Mouse (Mus musculus) megakaryocyte, embryonic 14.5 days (primary cell): ENCODE data around the gene Cd6. TPM values are rescaled to one million over a fixed set of nuclear protein-coding genes. Genes with fewer than 3 reads are reported as not detected.

Experiments
- H3K27me3 ChIP-seq: replicated peaks from 2 replicates; pipeline ENCODE3; 2012; ENCODE audit warnings: inconsistent platforms
- H3K36me3 ChIP-seq: replicated peaks from 2 replicates; pipeline ENCODE3; 2012; ENCODE audit warnings: low read length, inconsistent platforms, mixed read lengths
- H3K4me1 ChIP-seq: 2 replicates; pipeline ENCODE4 v1.6.1; 2012; ENCODE audit warnings: inconsistent platforms
- H3K4me3 ChIP-seq: replicated peaks from 2 replicates; pipeline ENCODE3; 2012; ENCODE audit warnings: moderate library complexity, mild to moderate bottlenecking, inconsistent platforms
- H3K9me3 ChIP-seq: 2 replicates; pipeline ENCODE4 v1.6.1; 2012; ENCODE audit warnings: inconsistent platforms
- FLI1 ChIP-seq: IDR thresholded peaks from 2 replicates; pipeline ENCODE4 v1.6.1; 2012; ENCODE audit warnings: low read length, inconsistent platforms, mixed read lengths
- GATA1 ChIP-seq: IDR thresholded peaks from 3 replicates; pipeline ENCODE4 v1.6.1; 2012; ENCODE audit warnings: mixed read lengths, low read length, inconsistent platforms, borderline replicate concordance
- polyA plus RNA-seq: library from polyadenylated mRNA; stranded (reverse); fragments of >175 nt; gene quantifications from 2 replicates; pipeline ENCODE4 v1.2.3, GENCODE M21; 2012; ENCODE audit warnings: low replicate concordance; ENCODE audit not compliant: insufficient read depth

The Cd6 gene
- polyA plus RNA-seq, 1 experiment: not detected

DNA sequence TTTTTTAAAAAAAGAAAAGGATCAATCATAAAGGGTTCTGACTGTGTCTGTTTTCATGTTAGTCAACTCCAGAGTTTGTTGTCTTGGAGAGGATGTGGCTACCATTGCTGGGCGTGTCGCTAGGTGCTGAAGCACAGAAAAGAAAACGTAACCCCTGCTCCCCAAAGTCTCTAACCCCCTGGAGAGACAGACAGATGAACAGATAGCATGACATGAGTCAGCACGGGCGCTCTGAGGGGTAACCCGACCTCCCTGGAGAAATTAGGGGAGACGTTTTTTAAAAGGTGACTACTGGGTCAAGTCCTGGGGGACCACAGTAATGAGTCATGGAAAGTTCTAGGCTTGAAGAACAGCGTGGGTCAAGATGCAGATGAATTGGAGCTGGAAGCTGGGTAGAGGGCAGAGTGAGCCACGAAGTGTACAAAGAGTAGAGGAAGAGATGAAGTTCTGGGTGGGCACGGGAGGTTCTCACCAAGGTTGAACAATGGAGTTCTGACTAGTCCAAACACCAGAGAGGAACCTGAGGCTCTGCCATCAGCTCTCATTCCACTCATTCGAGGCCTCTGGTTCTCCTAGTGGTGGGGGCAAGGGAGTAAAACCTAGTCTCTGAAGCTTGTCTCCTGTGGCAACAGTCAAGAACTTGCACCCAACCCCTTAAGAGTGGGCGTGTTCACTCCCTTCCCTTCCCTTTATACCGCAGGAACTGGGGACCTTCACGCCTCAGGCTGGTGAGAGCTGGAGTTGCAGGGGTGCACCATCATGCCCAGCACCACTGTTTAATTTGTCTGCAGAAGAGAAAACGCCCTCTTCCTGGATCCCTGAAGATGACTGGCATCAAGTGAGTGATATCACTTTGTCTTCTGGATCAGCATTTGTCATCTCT lies 9.4 kb upstream of the Cd6 start, which contains the start of gene Slc15a3:
Gene Slc15a3 (plus strand): TSS at position 718 of the 883 bp plus-strand sequence.
- Histone ChIP-seq H3K9me3 (no peaks in the 10 kb centered on the region; the same call in 1 of the 2 replicates), H3K4me1 (peaks cover 20% of the 10 kb centered on the region), H3K36me3 (no peaks in the 10 kb centered on the region), H3K27me3 (peaks cover 77% of the 10 kb centered on the region), H3K4me3 (no peak within 1 kb of the TSS)
- TF ChIP-seq FLI1: no peak
- no peak for TF ChIP-seq GATA1

DNA sequence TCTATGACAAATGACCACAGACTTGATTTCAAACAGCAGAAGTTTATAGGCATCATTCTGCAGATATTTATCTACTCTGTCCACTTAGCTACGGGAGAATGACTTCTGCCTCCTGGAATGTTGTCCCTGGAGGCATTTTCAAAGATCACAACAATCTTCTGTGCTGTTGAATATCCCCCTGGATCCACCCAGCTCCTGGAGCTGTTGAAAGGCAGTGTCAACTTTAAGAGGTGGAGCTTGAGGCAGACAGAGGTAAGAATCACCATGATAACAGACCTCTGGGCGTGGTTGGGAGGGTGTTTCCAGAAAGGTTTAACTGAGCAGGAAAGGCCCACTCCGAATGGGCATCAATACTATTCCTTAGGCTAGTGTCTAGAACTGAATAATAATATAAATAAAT lies 5.8 kb upstream of the Cd6 start:
- no peaks in the 10 kb centered on the region for H3K36me3 ChIP-seq
- H3K4me1 ChIP-seq: peaks cover 11% of the 10 kb centered on the region
- no peak for TF ChIP-seq GATA1
- TF ChIP-seq FLI1: no peak
- H3K27me3 ChIP-seq: peaks cover 79% of the 10 kb centered on the region
- H3K4me3 ChIP-seq: no peak overlapping the region
- H3K9me3 ChIP-seq: peaks cover 11% of the 10 kb centered on the region

DNA sequence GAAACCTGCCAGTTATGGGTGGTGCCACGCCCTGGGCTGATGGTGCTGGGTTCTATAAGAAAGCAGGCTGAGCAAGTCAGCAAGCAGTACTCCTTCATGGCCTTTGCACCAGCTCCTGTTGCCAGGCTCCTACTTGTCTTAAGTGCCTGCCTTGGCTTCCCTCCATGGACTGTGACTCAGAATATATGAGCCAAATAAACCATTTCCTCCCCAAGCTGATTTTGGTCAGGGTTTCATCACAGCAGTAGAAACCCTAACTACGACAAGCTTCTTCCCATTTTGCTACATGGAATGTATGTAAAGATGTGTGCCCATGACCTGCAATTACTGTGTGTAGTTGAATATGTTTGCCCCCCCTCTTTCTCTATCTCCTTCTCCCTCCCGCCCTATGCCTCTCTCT lies 3.8 kb upstream of the Cd6 start:
- peaks cover 11% of the 10 kb centered on the region for H3K4me1 ChIP-seq
- H3K4me3 ChIP-seq: no peak overlapping the region
- H3K9me3 ChIP-seq: peaks cover 11% of the 10 kb centered on the region
- TF ChIP-seq FLI1: no peak
- TF ChIP-seq GATA1: no peak
- peaks cover 79% of the 10 kb centered on the region for H3K27me3 ChIP-seq
- no peaks in the 10 kb centered on the region for H3K36me3 ChIP-seq

DNA sequence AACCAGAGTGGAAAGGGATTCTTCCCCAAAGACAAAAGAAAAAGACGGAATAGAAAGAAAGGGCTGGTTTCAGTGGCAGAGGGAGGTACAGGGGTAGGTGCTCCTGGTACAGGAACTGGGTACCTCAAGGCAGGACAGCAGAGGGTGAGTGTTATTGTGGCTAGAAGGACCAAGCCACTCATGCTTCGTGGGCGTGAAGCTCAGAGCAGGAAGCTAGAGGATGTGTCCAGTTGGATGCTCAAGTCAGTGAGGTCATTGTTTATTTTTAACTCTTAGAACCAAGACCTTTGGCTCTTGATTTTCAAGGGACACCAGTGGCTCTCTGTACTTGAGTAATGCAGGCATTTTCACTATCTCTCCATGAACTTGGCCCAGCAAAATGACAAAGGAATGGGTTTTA lies 2.2 kb upstream of the Cd6 start:
- H3K27me3 ChIP-seq: peaks cover 76% of the 10 kb centered on the region
- no peak overlapping the region for H3K4me3 ChIP-seq
- peaks cover 11% of the 10 kb centered on the region for H3K9me3 ChIP-seq
- H3K4me1 ChIP-seq: peaks cover 11% of the 10 kb centered on the region
- H3K36me3 ChIP-seq: no peaks in the 10 kb centered on the region
- TF ChIP-seq FLI1 (no peak), GATA1 (no peak)

DNA sequence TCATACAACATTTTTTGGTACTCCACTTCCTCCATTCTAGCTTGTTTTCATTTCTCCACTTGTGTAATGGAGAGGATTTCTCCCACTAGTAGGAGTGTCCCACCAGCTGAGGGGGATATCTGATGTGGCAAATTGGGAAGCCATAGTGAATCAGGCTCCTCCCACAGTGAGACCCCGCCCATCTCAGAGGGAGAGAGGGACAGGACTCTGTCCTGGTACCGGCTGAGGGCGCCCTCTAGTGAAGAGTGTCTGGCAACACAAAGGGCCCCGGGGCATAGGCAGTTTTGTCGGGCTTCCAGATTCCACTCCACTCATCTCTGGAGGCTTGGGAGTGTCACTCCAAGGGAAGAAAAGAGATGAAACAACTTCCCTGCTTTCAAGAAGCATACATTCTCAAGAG lies 1.6 kb upstream of the Cd6 start:
- peaks cover 75% of the 10 kb centered on the region for H3K27me3 ChIP-seq
- H3K9me3 ChIP-seq: peaks cover 11% of the 10 kb centered on the region
- no peak for TF ChIP-seq FLI1
- TF ChIP-seq GATA1: no peak
- H3K4me1 ChIP-seq: peaks cover 11% of the 10 kb centered on the region
- peak overlapping the region; percentile 7 for H3K4me3 ChIP-seq
- H3K36me3 ChIP-seq: no peaks in the 10 kb centered on the region

DNA sequence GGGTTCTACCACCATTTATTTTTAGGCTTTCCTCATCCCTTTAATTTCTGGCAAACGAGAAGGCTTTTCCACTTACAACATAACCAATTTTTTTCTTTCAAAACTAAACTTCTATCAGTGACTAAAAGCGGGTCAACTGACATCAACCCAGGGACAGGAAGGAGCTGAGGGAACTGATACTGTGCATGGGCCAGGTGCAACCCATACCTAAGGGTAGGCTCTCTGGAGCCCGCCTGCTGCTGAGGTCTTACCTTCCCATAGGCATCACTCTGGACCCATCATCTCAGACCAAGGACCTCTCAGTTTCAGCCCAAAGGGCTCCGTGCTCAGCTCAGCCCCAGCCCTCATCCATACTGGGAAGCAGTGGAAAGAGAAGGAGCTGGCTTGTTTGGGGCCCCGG lies 1.5 kb downstream of the Cd6 start:
- Histone ChIP-seq H3K9me3 (peaks cover 3% of the 10 kb centered on the region), H3K4me1 (peaks cover 11% of the 10 kb centered on the region), H3K27me3 (peaks cover 64% of the 10 kb centered on the region), H3K36me3 (no peaks in the 10 kb centered on the region), H3K4me3 (no peak overlapping the region)
- TF ChIP-seq FLI1 (no peak), GATA1 (no peak)

DNA sequence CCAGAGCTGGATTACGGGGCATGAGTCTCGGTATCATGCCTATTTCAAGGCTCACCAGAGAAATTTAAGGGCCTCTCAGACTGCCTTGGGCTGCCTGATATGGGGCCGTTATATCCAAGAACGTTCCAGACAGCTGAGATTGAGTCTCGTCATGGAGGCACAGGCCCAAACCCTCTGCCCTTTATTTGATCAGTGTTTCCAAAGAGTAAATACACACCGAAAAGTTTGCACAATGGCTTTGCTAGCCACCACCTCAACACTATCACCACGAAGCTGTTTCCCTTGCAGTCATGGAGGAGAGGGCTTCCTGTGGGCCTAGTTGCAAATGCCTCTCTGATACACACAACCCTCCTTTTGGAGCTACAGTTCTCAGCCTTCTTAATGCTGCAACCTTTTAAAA lies 5.8 kb downstream of the Cd6 start:
- H3K4me1 ChIP-seq: peaks cover 4% of the 10 kb centered on the region
- TF ChIP-seq GATA1 (no peak), FLI1 (no peak)

DNA sequence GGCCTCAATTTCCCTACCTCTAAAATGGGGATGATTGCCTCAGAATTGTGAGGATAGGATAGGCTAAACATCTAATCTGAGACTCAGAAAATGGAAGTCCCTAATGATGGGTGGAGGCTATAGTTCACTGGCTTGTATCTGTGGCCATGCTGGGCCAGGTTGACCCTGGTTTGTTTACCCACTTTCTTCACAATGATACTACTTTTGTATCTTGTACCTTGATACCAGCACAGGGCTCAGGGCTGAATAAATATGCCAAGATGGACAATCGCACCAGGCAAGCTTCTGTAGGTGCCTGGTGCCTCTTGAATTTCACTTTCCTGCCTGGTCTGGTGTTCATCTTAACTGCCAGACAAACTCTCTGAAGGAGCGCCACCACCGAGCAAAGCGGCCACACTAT lies 7.3 kb downstream of the Cd6 start:
- TF ChIP-seq GATA1: no peak
- no peak for TF ChIP-seq FLI1

More for the DNA sequence above, 5.8 kb downstream of the Cd6 start:
- H3K36me3 ChIP-seq: no peaks in the 10 kb centered on the region
- H3K27me3 ChIP-seq: peaks cover 43% of the 10 kb centered on the region
- H3K4me3 ChIP-seq: no peak overlapping the region
- H3K9me3 ChIP-seq: no peaks in the 10 kb centered on the region

DNA sequence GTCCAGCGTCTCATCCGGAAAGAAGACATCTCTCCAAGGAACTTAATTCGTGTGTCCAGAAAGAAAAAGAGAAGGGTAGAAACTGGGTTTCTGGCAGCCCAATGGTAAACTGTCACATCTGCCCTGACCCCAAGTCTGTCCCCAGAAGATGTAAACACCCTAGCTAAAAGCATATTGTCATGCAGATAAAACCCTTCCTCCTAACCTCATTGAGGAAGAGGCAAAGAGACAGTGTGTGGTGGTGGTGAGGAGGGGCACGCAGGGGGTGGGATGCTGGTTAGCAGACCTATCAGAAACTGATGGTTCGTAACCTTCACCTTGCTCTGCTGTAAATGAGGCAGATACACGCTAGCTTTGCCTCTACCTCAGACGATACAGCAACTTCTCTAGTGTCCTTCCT lies 8.5 kb downstream of the Cd6 start:
- peaks cover 34% of the 10 kb centered on the region for H3K27me3 ChIP-seq
- no peaks in the 10 kb centered on the region for H3K36me3 ChIP-seq
- no peak for TF ChIP-seq GATA1
- TF ChIP-seq FLI1: no peak
- no peaks in the 10 kb centered on the region for H3K9me3 ChIP-seq
- peaks cover 4% of the 10 kb centered on the region for H3K4me1 ChIP-seq
- H3K4me3 ChIP-seq: peak overlapping the region; percentile 38

More for the DNA sequence above, 7.3 kb downstream of the Cd6 start:
- Histone ChIP-seq H3K9me3 (no peaks in the 10 kb centered on the region), H3K36me3 (no peaks in the 10 kb centered on the region), H3K4me3 (no peak overlapping the region), H3K27me3 (peaks cover 37% of the 10 kb centered on the region), H3K4me1 (peaks cover 4% of the 10 kb centered on the region)

DNA sequence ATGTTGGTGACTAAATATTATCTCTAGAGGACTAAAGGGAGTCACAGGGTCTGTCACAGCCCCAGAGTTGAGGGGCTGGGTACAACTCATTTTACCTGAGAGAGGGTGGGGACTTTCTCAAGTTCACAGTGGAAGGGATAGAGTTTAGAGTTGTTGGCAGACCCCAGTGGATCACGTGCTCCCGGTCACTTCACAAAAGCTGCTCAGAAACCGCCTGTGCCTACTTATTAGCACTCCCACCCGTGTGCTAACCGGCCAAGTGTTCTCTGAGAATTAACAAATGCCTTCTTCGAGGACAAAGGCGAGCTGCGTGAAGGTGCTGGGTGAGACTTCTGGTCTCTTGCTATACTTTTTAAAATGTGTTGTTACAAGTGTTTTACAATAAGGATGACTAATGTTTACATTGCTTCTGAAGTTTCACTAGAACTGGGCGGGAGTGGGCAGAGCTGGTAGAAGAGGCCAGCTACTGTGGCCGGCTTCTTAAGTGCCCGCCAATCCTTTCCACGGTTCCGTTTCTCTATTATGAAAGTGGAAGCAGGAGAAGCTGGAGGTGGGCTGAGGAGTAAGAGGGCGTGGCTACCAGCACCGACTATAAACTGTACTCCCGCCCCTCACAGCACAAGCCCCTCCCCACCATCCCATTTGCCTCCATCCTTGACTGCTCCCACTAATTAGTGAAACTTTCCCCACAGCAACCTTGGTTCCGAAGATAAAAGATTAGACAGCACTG lies 11.5 kb downstream of the Cd6 start:
- Histone ChIP-seq H3K4me1 (peaks cover 4% of the 10 kb centered on the region), H3K27me3 (peaks cover 37% of the 10 kb centered on the region), H3K36me3 (no peaks in the 10 kb centered on the region), H3K9me3 (no peaks in the 10 kb centered on the region), H3K4me3 (peak overlapping the region; percentile 29)
- TF ChIP-seq FLI1 (no peak), GATA1 (no peak)
